Comparison of ENCODE assay signal across 28 mouse cellular contexts in the genomic region with DNA sequence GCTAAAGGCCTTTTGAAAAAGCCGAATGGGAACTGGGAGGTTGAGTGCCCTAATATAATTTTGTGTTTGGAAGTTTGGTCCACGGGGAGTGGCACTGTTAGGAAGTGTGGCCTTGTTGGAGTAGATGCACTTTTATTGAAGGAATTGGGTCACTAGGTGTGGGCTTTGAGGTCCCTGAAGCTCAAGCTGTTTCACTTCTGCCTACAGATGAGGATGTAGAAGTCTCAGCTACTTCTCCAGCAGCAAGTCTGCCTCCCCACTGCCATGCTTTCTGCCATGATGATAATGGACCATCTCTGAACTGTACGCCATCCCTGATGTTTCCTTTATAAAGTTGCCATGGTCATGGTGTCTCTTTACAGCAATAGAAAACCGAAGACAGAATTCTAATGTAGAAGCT. TPM values are rescaled to one million over a fixed set of nuclear protein-coding genes. Genes with fewer than 3 reads are reported as not detected.
"Had no signal": no experiment of that assay in that cellular context is flagged by ENCODE, and none has a peak within 500 bp of the region (broad histone marks: within the 10 kb centered on the region; RNA-seq: fewer than 3 reads in every experiment).

No protein-coding gene starts in this region.

- H3K9me3 ChIP-seq: hindbrain, embryonic 10.5 days; hindbrain, embryonic 12.5 days; intestine, embryonic 15.5 days; limb, embryonic 13.5 days; limb, embryonic 15.5 days had no signal

- H3K4me3 ChIP-seq: gastrocnemius, adult 2 months; heart, adult 2 months; hindbrain, embryonic 10.5 days; hindbrain, embryonic 12.5 days; intestine, embryonic 15.5 days; layer of hippocampus, adult 2 months; limb, embryonic 13.5 days; limb, embryonic 15.5 days had no signal

- H3K9ac ChIP-seq: hindbrain, embryonic 12.5 days; hindbrain, embryonic 14.5 days; intestine, embryonic 15.5 days; limb, embryonic 13.5 days; limb, embryonic 15.5 days had no signal

- DNase-seq: gastrocnemius, adult 2 months; gastrocnemius, postnatal 10 days; gastrocnemius, postnatal 25 days; heart, adult 11 months; heart, adult 2 months; heart, postnatal 10 days; heart, postnatal 4 days; kidney, adult 18-20 months; kidney, adult 8-10 months; kidney, postnatal 10 days; kidney, postnatal 25 days; kidney, postnatal 4 days; layer of hippocampus, postnatal 36 days; left cerebral cortex, postnatal 4 days had no signal

- H3K27me3 ChIP-seq: hindbrain, embryonic 12.5 days; intestine, embryonic 15.5 days; limb, embryonic 13.5 days; limb, embryonic 15.5 days had no signal

- ATAC-seq: hindbrain, embryonic 16.5 days; inflammation-experienced regulatory T-cells, adult 6 months; intestine, embryonic 15.5 days; intestine, postnatal 0 days had no signal

- H3K27ac ChIP-seq: gastrocnemius, adult 2 months; heart, adult 2 months; hindbrain, embryonic 10.5 days; hindbrain, embryonic 12.5 days; hindbrain, embryonic 14.5 days; intestine, embryonic 15.5 days; layer of hippocampus, adult 2 months; limb, embryonic 13.5 days; limb, embryonic 15.5 days had no signal

- H3K36me3 ChIP-seq: hindbrain, embryonic 12.5 days; intestine, embryonic 15.5 days; limb, embryonic 13.5 days; limb, embryonic 15.5 days had no signal

- H3K4me1 ChIP-seq: hindbrain, embryonic 10.5 days; hindbrain, embryonic 12.5 days; intestine, embryonic 15.5 days; limb, embryonic 13.5 days; limb, embryonic 15.5 days had no signal

- H3K4me2 ChIP-seq: heart, embryonic 11.5 days; hindbrain, embryonic 12.5 days; hindbrain, embryonic 14.5 days; intestine, embryonic 15.5 days; limb, embryonic 13.5 days; limb, embryonic 15.5 days had no signal

RNA-seq across cellular contexts. Expression of a gene that starts 34.5 kb away (rescaled TPM):
- total RNA-seq: gastrocnemius, adult 2 months; gastrocnemius, postnatal 25 days; gastrocnemius, postnatal 4 days; heart, adult 2 months; heart, postnatal 10 days; heart, postnatal 25 days; heart, postnatal 4 days; liver, adult 2 months had no signal
- polyA plus RNA-seq: heart, adult 2 months; inflammation-experienced regulatory T-cells, adult 6 months; liver, adult 2 months had no signal
